Mouse (Mus musculus): ENCODE measurements around the gene Mars2.

GRCm38 (mm10) chr1:55205808-55206327 lies 31.1 kb upstream of the Mars2 start:
- TF ChIP-seq CTCF (IDR thresholded peaks at IDR 0.05; ENCODE audit: insufficient read depth, low read length), result no peak
- TF ChIP-seq POLR2A (IDR thresholded peaks at IDR 0.05; ENCODE audit: borderline replicate concordance, extremely low read depth, low read depth, low read length), result no peak
